Mouse (Mus musculus) hindbrain, postnatal 0 days (tissue): ENCODE measurements around the gene Tmem254c. TPM values are rescaled to one million over a fixed set of nuclear protein-coding genes. Genes with fewer than 3 reads are reported as not detected.
"Not testable (repeated sequence)": the region's sequence is repeated elsewhere in the genome, so short reads cannot be mapped to it uniquely, and the experiment has no call there.

Experiments used
- ATAC-seq: fragments of 200-750 bp; cut with Nextera tagmentation; 2 replicates; pipeline ENCODE4 v1.8.0; 2017; ENCODE audit warnings: mild to moderate bottlenecking, moderate TSS enrichment, moderate library complexity
- DNase-seq: peaks from one replicate; pipeline ENCODE4 v3.0.0-alpha.2; 2015; ENCODE audit warnings: low spot score
- H3K27ac ChIP-seq: fragments of 300-500 bp; sonication (generic); 2 replicates; pipeline ENCODE4 v1.5.1; 2014; ENCODE audit warnings: mild to moderate bottlenecking
- H3K27me3 ChIP-seq: fragments of 300-500 bp; sonication (generic); 2 replicates; pipeline ENCODE4 v1.6.1; 2014; ENCODE audit warnings: low read length, mixed read lengths; ENCODE audit not compliant: insufficient read depth
- H3K36me3 ChIP-seq: fragments of 300-500 bp; sonication (generic); 2 replicates; pipeline ENCODE4 v1.6.1; 2014; ENCODE audit warnings: low read length, mixed read lengths; ENCODE audit not compliant: insufficient read depth
- H3K4me1 ChIP-seq: fragments of 300-500 bp; sonication (generic); 2 replicates; pipeline ENCODE4 v1.6.1; 2014; ENCODE audit warnings: antibody characterized with exemption, low read length, mixed read lengths; ENCODE audit not compliant: insufficient read depth
- H3K4me2 ChIP-seq: fragments of 300-500 bp; sonication (generic); 2 replicates; pipeline ENCODE4 v1.6.1; 2014; ENCODE audit warnings: low read depth, mild to moderate bottlenecking, low read length, moderate library complexity, mixed read lengths
- H3K4me3 ChIP-seq: fragments of 300-500 bp; sonication (generic); 2 replicates; pipeline ENCODE4 v1.5.1; 2014; ENCODE audit warnings: low read length
- H3K9ac ChIP-seq: fragments of 300-500 bp; sonication (generic); replicated peaks from 2 replicates; pipeline ENCODE4 v1.6.1; 2014; ENCODE audit warnings: mild to moderate bottlenecking, low read length, moderate library complexity, mixed read lengths
- H3K9me3 ChIP-seq: fragments of 300-500 bp; sonication (generic); 2 replicates; pipeline ENCODE4 v1.6.1; 2016; ENCODE audit warnings: low read length, mixed read lengths
- WGBS: fragments of 180-500 bp; shearing (Covaris S2); extraction: QIAGEN DNeasy Blood & Tissue Kit; methylation state at CpG from one replicate; pipeline ENCODE4 v1.1.7; 2014; 5-methylcytosine and 5-hydroxymethylcytosine counted together
- polyA plus RNA-seq: library from polyadenylated mRNA; unstranded; fragments of >200 nt; fragmentation: Nextera tagmentation; extraction: Ambion mirVana; gene quantifications from 2 replicates; pipeline ENCODE4 v1.2.1, GENCODE M21; 2015
- total RNA-seq: library from RNA; depleted of rRNA; stranded (reverse); fragments of >200 nt; gene quantifications from 2 replicates; pipeline ENCODE4 v1.2.3, GENCODE M21; 2014; rRNA removed

Gene Tmem254c
- total and polyA plus RNA-seq, 2 experiments from 2014 or later, result 35.8 to 49.7 TPM

GRCm38 (mm10) chr14:26045007-26045406, 22.1 kb downstream of the Tmem254c start:
- H3K9ac ChIP-seq, H3K36me3 ChIP-seq, H3K4me2 ChIP-seq, DNase-seq, H3K9me3 ChIP-seq, H3K4me3 ChIP-seq, H3K27me3 ChIP-seq, H3K27ac ChIP-seq, ATAC-seq, H3K4me1 ChIP-seq: not testable (repeated sequence)
- no CpG with 5 or more reads among the region's 5 CpGs for WGBS

DNA sequence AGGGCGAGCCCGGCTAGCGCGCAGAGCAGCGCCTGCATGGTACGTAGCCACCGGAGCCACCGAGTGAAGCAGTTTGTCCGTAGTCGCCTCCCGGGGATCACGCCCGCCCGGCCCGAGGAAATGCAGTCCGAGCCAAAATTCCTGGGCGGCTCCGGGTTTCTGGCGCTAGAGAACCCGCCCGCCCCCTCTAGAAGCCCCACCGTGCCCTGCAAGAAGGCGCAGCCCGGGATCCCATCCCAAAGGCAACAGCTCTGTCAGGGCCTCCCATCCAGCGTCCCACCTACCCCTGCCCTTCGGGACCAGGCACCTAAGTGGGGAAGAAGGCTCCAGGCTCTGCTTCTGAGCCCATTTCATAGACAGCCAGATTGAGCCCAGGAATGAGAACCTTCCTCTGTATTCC, 24.5 kb downstream of the Tmem254c start, which contains the start of gene Gm9780:
Gm9780 (minus strand) TSS at position 101 of the 400 bp plus-strand sequence.
- H3K27me3 ChIP-seq, H3K27ac ChIP-seq, H3K4me3 ChIP-seq, ATAC-seq, H3K36me3 ChIP-seq, H3K9me3 ChIP-seq, H3K4me2 ChIP-seq, H3K4me1 ChIP-seq, DNase-seq, H3K9ac ChIP-seq: not testable (repeated sequence)
- WGBS, result no CpG with 5 or more reads among the region's 26 CpGs

DNA sequence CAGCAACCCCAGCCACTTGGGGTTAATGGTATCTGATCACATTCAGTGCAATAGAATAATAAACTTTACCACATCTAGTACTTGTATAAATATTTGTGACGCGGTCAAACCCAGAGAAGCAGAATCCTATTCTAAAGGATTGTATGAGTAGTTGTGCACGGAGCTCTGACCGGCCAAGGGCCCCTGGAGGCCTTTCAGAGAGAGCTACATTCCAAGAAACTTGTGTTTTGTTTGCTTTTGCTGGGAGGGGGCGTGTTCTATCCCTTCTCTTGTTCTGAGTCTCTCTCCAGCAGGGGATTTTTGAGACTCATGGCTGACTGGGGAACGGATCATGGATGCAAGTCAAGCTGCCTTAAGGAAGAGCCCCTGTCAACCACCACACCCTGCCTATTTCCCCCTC, 31.7 kb downstream of the Tmem254c start:
- not testable (repeated sequence) for H3K4me2 ChIP-seq, H3K4me1 ChIP-seq, H3K36me3 ChIP-seq, H3K27me3 ChIP-seq, H3K9ac ChIP-seq, ATAC-seq, H3K27ac ChIP-seq, H3K4me3 ChIP-seq, H3K9me3 ChIP-seq, DNase-seq
- no CpG with 5 or more reads among the region's 6 CpGs for WGBS

GRCm38 (mm10) chr14:26034364-26034763, 32.8 kb downstream of the Tmem254c start:
- H3K4me1 ChIP-seq, DNase-seq, H3K9ac ChIP-seq, H3K27ac ChIP-seq, H3K4me3 ChIP-seq, H3K27me3 ChIP-seq, H3K9me3 ChIP-seq, H3K4me2 ChIP-seq, ATAC-seq, H3K36me3 ChIP-seq: not testable (repeated sequence)
- WGBS, result no CpG with 5 or more reads among the region's 3 CpGs

DNA sequence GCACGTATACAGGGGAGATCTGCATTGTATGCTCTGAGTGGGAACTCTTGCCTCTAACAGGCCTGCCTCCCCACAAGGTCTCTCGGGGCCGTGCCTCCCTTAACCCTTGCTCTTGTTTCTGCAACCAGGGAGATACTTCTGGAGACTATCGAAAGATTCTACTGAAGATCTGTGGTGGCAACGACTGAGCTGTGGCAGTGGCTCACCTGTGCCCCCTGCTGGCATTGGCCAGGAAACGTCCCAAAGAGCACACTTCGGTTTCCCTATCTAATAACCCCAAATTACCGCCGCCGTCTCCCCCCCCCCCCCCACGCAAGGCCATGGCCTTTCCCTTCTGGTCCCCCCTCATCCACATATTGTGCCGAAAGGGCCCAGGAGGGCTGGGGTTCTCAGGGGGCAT, 41.5 kb downstream of the Tmem254c start:
- no CpG with 5 or more reads among the region's 12 CpGs for WGBS
- H3K9me3 ChIP-seq, H3K4me1 ChIP-seq, H3K4me2 ChIP-seq, ATAC-seq, H3K9ac ChIP-seq, DNase-seq, H3K27me3 ChIP-seq, H3K27ac ChIP-seq, H3K36me3 ChIP-seq, H3K4me3 ChIP-seq: not testable (repeated sequence)

GRCm38 (mm10) chr14:26022831-26023230, 44.3 kb downstream of the Tmem254c start:
- H3K36me3 ChIP-seq, H3K9me3 ChIP-seq, H3K4me3 ChIP-seq, H3K27ac ChIP-seq, H3K4me2 ChIP-seq, H3K9ac ChIP-seq, H3K27me3 ChIP-seq, ATAC-seq, H3K4me1 ChIP-seq, DNase-seq: not testable (repeated sequence)
- no CpG with 5 or more reads among the region's 6 CpGs for WGBS

DNA sequence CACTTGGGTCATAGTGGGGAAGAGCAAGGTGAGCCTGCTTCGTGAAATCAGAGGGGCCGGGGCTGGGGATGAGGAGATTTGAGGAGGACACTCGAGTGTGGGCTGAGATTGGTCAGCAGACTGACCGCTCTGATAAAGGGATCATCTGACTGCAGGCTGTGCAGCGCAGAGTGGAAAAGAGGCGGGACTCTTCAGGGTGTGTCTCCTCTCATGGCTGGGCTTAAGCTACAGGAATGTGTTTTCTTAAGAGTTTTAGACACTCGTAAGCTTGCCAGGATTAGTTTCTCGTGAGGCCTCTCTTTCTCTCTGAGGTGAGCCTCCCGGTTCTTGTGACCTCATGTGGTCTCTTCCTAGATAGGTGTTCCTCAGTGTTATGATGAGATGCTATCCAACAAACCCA, 45.6 kb downstream of the Tmem254c start:
- not testable (repeated sequence) for H3K9me3 ChIP-seq, H3K4me1 ChIP-seq, H3K9ac ChIP-seq, H3K4me3 ChIP-seq, H3K4me2 ChIP-seq, H3K36me3 ChIP-seq, H3K27me3 ChIP-seq, DNase-seq, ATAC-seq, H3K27ac ChIP-seq
- no CpG with 5 or more reads among the region's 9 CpGs for WGBS

DNA sequence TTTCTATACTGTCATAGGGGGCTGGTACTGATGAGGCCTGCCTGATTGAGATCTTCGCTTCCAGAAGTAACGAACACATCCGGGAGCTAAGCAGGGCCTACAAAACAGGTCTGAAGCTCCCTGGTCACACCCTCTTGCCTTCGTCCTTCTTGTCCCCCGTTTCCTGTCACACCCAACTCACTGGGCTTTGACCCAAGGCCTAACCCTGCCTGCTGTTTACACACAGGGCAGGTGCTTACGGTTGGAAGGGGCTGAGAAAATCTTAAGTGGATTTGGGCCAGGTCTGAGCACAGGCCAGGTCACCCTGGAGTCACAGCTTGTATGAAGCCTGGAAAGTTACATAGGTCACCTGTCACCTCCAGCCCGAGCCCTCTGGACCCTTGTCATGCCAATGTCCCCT, 50.7 kb downstream of the Tmem254c start:
- not testable (repeated sequence) for H3K9ac ChIP-seq, DNase-seq, H3K27me3 ChIP-seq, H3K4me1 ChIP-seq, H3K4me3 ChIP-seq, ATAC-seq, H3K36me3 ChIP-seq, H3K9me3 ChIP-seq, H3K27ac ChIP-seq, H3K4me2 ChIP-seq
- no CpG with 5 or more reads among the region's 7 CpGs for WGBS

Other genes starting within 250 kb of the Tmem254c start
- 3.7 and 4.2 TPM in 2 replicates for gene Anxa11, start 225.2 kb downstream of the Tmem254c start, total RNA-seq
- gene Anxa11, start 225.2 kb downstream of the Tmem254c start, polyA plus RNA-seq, result 4.5 and 4.9 TPM in 2 replicates
- gene Plac9a, start 164.3 kb downstream of the Tmem254c start, total RNA-seq, result 2.0 TPM in 1 of 2 replicates, not detected in the other
- 0.41 TPM in 1 of 2 replicates, not detected in the other for gene Plac9a, start 164.3 kb downstream of the Tmem254c start, polyA plus RNA-seq
- gene Tmem254a, start 139.7 kb downstream of the Tmem254c start, total RNA-seq, result 8.3 and 8.6 TPM in 2 replicates
- gene Tmem254a, start 139.7 kb downstream of the Tmem254c start, polyA plus RNA-seq, result 5.0 and 9.1 TPM in 2 replicates
- gene Cphx1, start 129.1 kb downstream of the Tmem254c start, total RNA-seq, result not detected in 2 replicates
- not detected in 2 replicates for gene Cphx1, start 129.1 kb downstream of the Tmem254c start, polyA plus RNA-seq
- 1.2 and 2.1 TPM in 2 replicates for gene Duxbl1, start 88.8 kb downstream of the Tmem254c start, total RNA-seq
- 1.9 and 2.1 TPM in 2 replicates for gene Duxbl1, start 88.8 kb downstream of the Tmem254c start, polyA plus RNA-seq
- gene Gm9780, start 24.6 kb downstream of the Tmem254c start, total RNA-seq, result 32.6 and 35.0 TPM in 2 replicates
- gene Gm9780, start 24.6 kb downstream of the Tmem254c start, polyA plus RNA-seq, result 16.2 and 19.4 TPM in 2 replicates
- gene Cphx2, start 14.2 kb upstream of the Tmem254c start, total RNA-seq, result 1.3 TPM in 1 of 2 replicates, not detected in the other
- gene Cphx2, start 14.2 kb upstream of the Tmem254c start, polyA plus RNA-seq, result not detected in 2 replicates
- gene Cphx3, start 14.9 kb upstream of the Tmem254c start, total RNA-seq, result not detected in 2 replicates
- gene Cphx3, start 14.9 kb upstream of the Tmem254c start, polyA plus RNA-seq, result not detected in 2 replicates
- gene Duxbl2, start 51.0 kb upstream of the Tmem254c start, total RNA-seq, result 1.8 and 4.3 TPM in 2 replicates
- gene Duxbl2, start 51.0 kb upstream of the Tmem254c start, polyA plus RNA-seq, result not detected in 2 replicates
- 6.3 and 7.4 TPM in 2 replicates for gene Plac9b, start 115.1 kb upstream of the Tmem254c start, total RNA-seq
- 14.1 and 16.0 TPM in 2 replicates for gene Plac9b, start 115.1 kb upstream of the Tmem254c start, polyA plus RNA-seq
- gene Tmem254b, start 139.7 kb upstream of the Tmem254c start, total RNA-seq, result 18.3 and 27.9 TPM in 2 replicates
- gene Tmem254b, start 139.7 kb upstream of the Tmem254c start, polyA plus RNA-seq, result 30.6 and 31.9 TPM in 2 replicates
- gene Duxbl3, start 190.6 kb upstream of the Tmem254c start, total RNA-seq, result 0.61 and 2.1 TPM in 2 replicates
- 2.5 and 2.9 TPM in 2 replicates for gene Duxbl3, start 190.6 kb upstream of the Tmem254c start, polyA plus RNA-seq